Mouse (Mus musculus) right cerebral cortex, adult 2 months (tissue): ENCODE measurements at regions not wholly inside any gene's neighbourhood (a gene's known extent, or its start where the extent isn't known, plus 50 kb on each side); places are given as distances from the start of the nearest gene placed in this dataset.

ENCODE experiments used
- DNase-seq, 2 experiments: peaks; one replicate each; pipeline ENCODE4 v3.0.0; 2021 to 2022; ENCODE audit warnings: low spot score in 2 of 2

DNA sequence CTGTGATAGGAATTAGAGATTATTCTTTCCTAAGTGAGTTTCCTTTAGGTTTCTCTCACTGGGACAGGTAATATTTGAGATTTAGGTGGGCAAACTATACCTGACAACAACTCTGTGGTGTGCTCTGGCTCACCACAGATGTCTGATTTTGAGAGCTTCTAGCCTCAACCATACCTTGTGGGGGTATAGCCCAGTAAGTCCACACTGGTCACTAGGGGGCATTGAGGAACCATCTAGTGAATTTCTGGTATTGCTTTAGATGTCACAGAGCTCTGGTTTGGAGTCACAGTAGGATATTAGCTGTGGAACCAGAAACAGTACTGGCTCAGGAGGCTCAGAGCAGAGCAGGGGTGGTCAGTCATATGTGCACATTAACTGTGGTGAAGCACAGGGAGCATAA, 91.5 kb upstream of the 2210010C04Rik start:
- no peak for DNase-seq

DNA sequence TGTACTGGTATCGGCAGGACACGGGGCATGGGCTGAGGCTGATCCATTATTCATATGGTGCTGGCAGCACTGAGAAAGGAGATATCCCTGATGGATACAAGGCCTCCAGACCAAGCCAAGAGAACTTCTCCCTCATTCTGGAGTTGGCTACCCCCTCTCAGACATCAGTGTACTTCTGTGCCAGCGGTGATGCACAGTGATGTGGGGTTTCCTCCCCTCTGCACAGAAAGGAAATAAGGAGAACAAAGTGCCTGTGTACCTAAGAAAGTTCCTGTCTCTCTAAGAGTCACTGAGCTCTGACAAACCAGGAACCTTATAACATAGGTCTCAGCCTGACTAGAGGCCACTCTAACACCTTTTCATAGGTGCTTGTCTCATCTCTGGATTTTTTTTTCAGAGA, 86.3 kb upstream of the 2210010C04Rik start:
- no peak for DNase-seq

DNA sequence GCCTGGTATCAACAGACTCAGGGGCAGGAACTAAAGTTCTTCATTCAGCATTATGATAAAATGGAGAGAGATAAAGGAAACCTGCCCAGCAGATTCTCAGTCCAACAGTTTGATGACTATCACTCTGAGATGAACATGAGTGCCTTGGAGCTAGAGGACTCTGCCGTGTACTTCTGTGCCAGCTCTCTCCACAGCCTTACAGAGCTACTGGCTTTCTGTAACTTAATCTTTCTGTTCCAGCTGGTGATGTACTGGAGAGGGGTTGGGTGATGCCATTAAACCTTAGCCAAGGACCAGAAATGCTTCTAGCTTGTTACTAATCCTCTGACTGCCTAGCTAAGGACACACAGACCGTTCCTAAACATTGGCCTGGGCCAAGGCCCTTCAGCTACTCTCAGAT, 83.9 kb upstream of the 2210010C04Rik start:
- DNase-seq = no peak

DNA sequence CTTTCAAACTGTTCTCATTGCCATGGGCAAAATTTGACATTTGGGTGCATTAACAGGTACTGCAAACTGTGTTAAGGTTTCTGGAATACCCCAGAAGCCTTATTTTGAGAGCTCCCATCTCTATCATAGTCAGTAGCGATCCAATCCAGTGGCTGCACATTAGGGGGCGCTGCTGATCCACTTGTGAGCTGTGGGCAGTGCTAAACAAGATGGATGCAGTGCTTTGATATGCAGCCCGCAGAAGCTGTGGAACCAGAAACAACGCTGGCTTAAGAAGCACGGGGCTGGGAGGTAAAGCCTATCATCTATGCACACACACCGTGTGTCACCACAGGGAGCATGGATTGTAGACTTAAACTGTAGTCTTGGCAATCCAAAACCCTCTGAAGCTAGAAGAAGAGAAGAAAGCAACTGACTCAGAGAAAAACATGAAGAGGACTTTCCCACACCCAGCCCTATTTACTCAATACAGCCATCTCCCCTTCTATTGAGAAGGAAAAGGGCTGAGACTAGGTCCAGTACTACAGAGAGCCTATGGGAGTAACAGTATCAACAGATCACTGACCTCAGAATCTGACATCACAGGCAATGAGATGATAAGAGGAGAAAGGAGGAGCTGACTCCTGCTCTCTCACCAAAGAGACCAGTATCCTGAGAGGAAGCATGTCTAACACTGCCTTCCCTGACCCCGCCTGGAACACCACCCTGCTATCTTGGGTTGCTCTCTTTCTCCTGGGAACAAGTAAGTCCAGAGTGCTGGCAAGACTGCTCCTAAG, 83.1 kb upstream of the 2210010C04Rik start:
- DNase-seq = peak; percentile 70 to 71

DNA sequence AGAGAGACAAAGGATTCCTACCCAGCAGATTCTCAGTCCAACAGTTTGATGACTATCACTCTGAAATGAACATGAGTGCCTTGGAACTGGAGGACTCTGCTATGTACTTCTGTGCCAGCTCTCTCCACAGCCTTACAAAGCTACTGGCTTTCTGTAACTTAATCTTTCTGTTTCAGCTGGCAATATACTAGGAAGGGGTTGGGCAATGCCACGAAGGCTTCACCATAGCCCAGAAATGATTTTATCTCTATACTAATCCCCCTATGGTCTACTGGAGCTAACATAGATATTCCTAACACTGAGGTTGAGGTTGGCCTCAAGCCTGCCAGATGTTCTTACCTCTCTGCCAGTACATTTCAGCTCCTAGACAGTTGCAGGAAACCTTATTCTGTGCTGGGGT, 78.6 kb upstream of the 2210010C04Rik start:
- no peak for DNase-seq

DNA sequence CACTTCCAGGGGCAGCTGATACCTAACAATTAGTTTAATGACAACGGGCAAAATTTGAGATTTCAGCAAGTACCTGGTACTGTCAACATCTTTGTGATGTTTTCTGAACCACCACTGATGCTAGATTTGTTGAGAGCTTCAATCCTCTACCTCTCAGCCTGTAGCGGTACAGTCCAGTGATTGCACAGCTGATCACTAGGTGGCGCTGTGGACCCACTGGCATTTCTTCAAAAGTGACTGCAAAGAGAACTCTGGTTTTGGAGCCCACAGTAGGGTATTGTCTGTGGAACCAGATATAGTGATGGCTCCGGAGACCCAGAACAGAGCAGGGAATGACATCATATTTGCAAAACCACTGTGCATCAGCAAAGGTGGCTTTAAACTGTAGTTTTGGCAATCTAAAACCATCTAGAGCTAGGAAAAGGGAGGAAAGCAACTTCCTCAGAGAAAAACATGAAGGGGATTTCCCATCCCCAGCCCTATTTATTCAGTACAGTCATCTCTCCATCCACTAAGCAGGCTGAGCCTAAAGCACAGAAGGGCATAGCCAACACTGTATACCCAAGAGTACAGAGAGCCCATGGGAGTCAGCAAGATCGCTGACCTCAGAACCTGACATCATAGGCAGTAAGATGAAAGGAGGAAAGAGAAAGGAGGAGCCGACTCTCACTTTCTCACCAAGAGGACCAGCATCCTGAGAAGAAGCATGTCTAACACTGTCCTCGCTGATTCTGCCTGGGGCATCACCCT, 77.7 kb upstream of the 2210010C04Rik start:
- peak; percentile 51 to 66 for DNase-seq

DNA sequence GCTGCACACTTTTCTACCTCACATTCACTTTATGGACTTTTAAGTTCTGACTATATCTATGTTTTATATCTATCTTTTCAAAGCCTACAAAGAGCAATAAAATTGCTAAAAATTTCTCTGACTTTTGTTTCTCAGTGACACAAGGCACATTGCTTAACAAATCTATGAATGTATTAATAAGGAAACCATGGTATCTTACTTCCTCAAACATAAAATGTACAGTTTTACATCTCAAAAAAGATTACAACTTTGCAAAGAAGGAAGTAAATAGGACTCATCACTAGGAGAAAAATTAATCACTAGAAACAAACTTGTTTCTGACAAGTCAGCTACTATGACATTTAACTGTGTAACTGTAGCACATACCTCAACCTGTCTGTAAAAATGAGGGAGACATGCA, 76.5 kb upstream of the 2210010C04Rik start:
- no peak for DNase-seq

DNA sequence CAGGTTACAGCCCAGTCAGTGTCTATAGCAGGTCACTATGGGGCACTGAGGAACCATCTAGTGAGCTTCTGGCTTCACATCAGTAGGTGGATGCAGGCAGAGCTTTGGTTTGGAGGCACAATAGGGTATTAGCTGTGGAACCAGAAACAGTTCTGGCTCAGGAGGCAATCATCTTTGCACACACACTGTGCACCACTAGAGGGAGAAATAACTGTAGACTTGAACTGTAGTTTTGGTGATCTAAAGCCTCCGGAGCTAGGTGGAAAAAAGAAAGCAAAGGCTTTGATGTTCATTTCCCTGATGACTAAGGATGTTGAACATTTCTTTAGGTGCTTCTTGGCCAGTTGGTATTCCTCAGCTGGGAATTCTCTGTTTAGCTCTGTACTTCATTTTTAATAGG, 73.6 kb upstream of the 2210010C04Rik start:
- no peak for DNase-seq

DNA sequence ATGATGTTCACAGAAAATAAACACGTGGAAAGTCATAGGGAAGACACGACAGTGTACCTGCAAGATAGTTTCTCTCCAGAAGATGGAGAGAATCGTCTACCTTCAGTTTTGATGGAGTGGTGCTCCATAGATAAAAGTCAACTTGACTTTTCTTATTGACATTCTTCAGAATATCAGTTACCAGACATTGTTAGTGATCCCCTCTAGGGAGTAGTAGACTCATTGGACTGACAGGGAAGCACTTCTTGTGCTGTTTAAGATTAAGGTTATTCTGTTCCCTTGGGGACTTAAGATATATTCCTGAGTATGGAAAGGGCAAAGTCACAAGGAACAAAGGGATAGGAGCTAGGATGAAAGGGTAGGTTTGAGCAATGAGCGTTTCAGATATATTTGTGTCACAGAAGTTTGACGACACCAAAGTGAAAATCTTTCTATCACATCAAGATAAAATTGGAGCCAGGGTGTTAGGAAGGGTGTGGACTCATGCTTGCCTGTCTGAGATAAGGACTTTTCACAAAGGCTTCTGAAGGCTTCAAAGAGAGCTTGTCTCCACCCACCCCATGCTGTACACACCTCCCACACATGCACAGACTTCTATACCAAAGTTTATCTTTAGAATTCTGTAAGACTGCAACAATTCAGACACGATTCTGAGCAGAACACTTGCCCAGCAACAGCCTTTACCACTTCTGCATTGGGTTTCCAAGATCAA, 68.5 kb upstream of the 2210010C04Rik start:
- DNase-seq = peak; percentile 39 to 42

DNA sequence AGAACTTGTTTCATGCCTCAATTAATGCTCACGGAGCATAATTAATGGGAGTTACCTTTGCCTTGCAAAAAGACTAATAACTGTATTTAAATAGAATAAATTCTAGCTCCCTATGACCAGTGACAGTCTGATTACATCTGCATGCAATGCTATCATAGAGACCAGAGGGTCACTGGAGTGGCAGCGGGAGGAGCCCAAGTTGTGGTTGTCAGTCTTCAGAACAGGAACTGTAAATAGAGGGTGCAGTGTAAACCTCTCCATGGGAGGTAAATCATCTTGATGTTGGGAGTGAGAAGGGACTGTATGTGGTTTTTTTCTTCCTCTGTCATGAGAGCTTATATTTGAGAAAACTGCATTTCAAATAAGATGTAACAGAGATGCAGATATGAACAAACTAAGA, 66.7 kb upstream of the 2210010C04Rik start:
- no peak for DNase-seq

DNA sequence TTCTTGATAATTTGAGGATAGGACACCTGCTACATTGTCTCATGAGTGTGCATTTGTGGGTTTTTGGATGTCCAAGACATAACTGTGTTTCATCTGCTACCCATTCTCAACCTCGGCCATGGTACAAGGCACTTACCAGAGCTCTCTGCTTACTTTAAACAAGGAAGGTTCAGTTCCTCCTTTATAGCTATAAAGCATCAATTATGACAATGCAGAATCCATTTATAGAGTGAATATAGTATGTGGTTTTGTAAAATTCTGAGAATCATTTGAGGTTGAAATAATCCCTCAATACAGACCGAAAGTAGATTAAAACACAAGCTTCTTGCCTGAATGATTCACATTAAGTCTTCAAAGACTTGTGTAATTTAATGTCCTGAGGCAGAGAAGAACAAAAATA, 64.9 kb upstream of the 2210010C04Rik start:
- no peak for DNase-seq

DNA sequence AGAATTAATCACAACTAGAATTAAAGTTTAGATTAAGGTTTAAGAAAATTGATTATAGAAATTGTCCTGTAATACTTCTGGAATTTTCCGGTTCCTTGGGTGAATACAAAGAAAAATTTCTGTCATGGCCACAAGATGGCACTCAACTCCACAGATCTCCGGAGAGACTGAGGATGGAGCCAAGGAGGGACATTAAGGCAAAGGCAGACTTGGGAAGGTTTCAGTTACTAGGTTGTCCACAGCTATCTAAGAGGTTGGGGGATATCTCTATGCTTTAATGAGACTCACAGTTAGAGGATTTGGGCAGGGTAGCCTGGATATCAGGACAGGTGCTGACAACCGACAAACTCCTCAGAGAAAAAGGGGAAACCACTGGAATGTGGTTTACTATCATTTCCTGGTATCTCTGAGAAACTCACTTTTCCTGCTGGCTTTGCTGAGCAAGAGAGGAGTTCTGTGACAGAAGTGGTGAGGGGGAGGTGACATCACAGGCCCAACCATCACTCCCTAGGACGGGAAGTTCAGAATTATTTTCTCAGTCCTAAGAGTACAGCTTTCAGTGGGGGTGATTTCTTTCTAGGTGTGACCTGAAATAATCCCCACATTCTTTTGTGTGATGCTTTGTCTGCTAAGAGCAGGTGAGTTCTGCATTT, 56.0 kb upstream of the 2210010C04Rik start:
- DNase-seq = peak; percentile 21 to 49
